In genomic region chr11:121649900-121650299, GRCm38 (mm10) we compare ENCODE assay signal across 9 mouse cellular contexts. TPM values are rescaled to one million over a fixed set of nuclear protein-coding genes. Genes with fewer than 3 reads are reported as not detected.
DNase-seq lines count a peak whose midpoint lies in the region; ATAC-seq lines count a peak whose summit lies in the region.
"Had no signal": no experiment of that assay in that cellular context is flagged by ENCODE, and none has a peak within 500 bp of the region (broad histone marks: within the 10 kb centered on the region; RNA-seq: fewer than 3 reads in every experiment).

No protein-coding gene starts in this region.

- H3K4me3 ChIP-seq in midbrain, embryonic 14.5 days (replicated peaks; ENCODE audit: low read depth, low read length): no peak overlapping the region
- H3K4me3 ChIP-seq in midbrain, embryonic 13.5 days (replicated peaks): no peak overlapping the region
- no peak overlapping the region for H3K4me3 ChIP-seq in heart, embryonic 10.5 days
- H3K4me3 ChIP-seq in forebrain, embryonic 12.5 days (replicated peaks): no peak overlapping the region
- H3K4me3 ChIP-seq: limb, embryonic 15.5 days had no signal

- H3K27ac ChIP-seq in midbrain, embryonic 14.5 days (replicated peaks; ENCODE audit: low read depth, low read length): no peak overlapping the region
- H3K27ac ChIP-seq in midbrain, embryonic 13.5 days: no peak overlapping the region
- no peak overlapping the region for H3K27ac ChIP-seq in heart, embryonic 10.5 days
- no peak overlapping the region for H3K27ac ChIP-seq in forebrain, embryonic 12.5 days
- H3K27ac ChIP-seq: limb, embryonic 15.5 days had no signal

- H3K27me3 ChIP-seq in midbrain, embryonic 14.5 days (ENCODE audit: control insufficient read depth, insufficient read depth, low read length): no peaks in the 10 kb centered on the region
- H3K27me3 ChIP-seq in midbrain, embryonic 13.5 days: no peaks in the 10 kb centered on the region
- H3K27me3 ChIP-seq in heart, embryonic 10.5 days (ENCODE audit: insufficient read depth, poor library complexity, severe bottlenecking): no peaks in the 10 kb centered on the region
- H3K27me3 ChIP-seq in forebrain, embryonic 12.5 days: no peaks in the 10 kb centered on the region
- H3K27me3 ChIP-seq: limb, embryonic 15.5 days had no signal

- no peak for ATAC-seq in midbrain, embryonic 14.5 days (ENCODE audit: low FRiP score, low TSS enrichment)
- no peak for ATAC-seq in midbrain, embryonic 13.5 days
- no peak for ATAC-seq in forebrain, embryonic 12.5 days (ENCODE audit: low FRiP score)

- H3K36me3 ChIP-seq in midbrain, embryonic 14.5 days (ENCODE audit: control insufficient read depth, insufficient read depth, low read length): peaks cover 7% of the 10 kb centered on the region; the same call in 1 of the 2 replicates
- peaks cover 4% of the 10 kb centered on the region; the same call in 1 of the 2 replicates for H3K36me3 ChIP-seq in midbrain, embryonic 13.5 days
- H3K36me3 ChIP-seq in heart, embryonic 10.5 days: peaks cover 12% of the 10 kb centered on the region; the same call in 1 of the 2 replicates
- no peaks in the 10 kb centered on the region; the same call in 1 of the 2 replicates for H3K36me3 ChIP-seq in forebrain, embryonic 12.5 days (replicated peaks)

- no peak overlapping the region for H3K4me2 ChIP-seq in midbrain, embryonic 14.5 days (ENCODE audit: low read length)
- no peak overlapping the region for H3K4me2 ChIP-seq in midbrain, embryonic 13.5 days (replicated peaks)
- no peak overlapping the region for H3K4me2 ChIP-seq in forebrain, embryonic 12.5 days
- H3K4me2 ChIP-seq: limb, embryonic 15.5 days had no signal

- 80% methylated on average over 10 of the region's 10 CpGs for WGBS in midbrain, embryonic 14.5 days
- WGBS in midbrain, embryonic 13.5 days: 83% methylated on average over 10 of the region's 10 CpGs
- whole genome bisulfite sequencing in heart, embryonic 10.5 days: 66% methylated on average over 10 of the region's 10 CpGs
- 84% methylated on average over 10 of the region's 10 CpGs for WGBS in forebrain, embryonic 12.5 days

- H3K4me1 ChIP-seq in midbrain, embryonic 14.5 days (ENCODE audit: control insufficient read depth, insufficient read depth, low read length): no peaks in the 10 kb centered on the region
- no peaks in the 10 kb centered on the region for H3K4me1 ChIP-seq in midbrain, embryonic 13.5 days (replicated peaks)
- 0 out of 2 replicates have a peak, but pooled peaks cover 8% of the 10 kb centered on the region for H3K4me1 ChIP-seq in heart, embryonic 10.5 days
- H3K4me1 ChIP-seq in forebrain, embryonic 12.5 days: no peaks in the 10 kb centered on the region
- H3K4me1 ChIP-seq: limb, embryonic 15.5 days had no signal

- H3K9me3 ChIP-seq in midbrain, embryonic 14.5 days (ENCODE audit: control insufficient read depth, low read length): no peaks in the 10 kb centered on the region
- H3K9me3 ChIP-seq in midbrain, embryonic 13.5 days: no peaks in the 10 kb centered on the region
- no peaks in the 10 kb centered on the region for H3K9me3 ChIP-seq in heart, embryonic 10.5 days
- H3K9me3 ChIP-seq in forebrain, embryonic 12.5 days: no peaks in the 10 kb centered on the region
- H3K9me3 ChIP-seq: limb, embryonic 15.5 days had no signal

- peak; percentile 41 to 74 for DNase-seq in adrenal gland, adult (ENCODE audit: inconsistent age in 2 of 2, low spot score in 1 of 2)
- DNase-seq in adrenal gland, postnatal 4 days (ENCODE audit: low spot score in 2 of 2): no peak
- DNase-seq in midbrain, embryonic 14.5 days: peak; percentile 22
- DNase-seq in heart, embryonic 10.5 days (ENCODE audit: low spot score): peak; percentile 69
- peak; percentile 53 for DNase-seq in lung, postnatal 10 days
- no peak for DNase-seq in spleen, adult 18-20 months

- no peak overlapping the region for H3K9ac ChIP-seq in midbrain, embryonic 14.5 days (replicated peaks; ENCODE audit: low read length)
- H3K9ac ChIP-seq in midbrain, embryonic 13.5 days (replicated peaks): no peak overlapping the region
- H3K9ac ChIP-seq in forebrain, embryonic 12.5 days: no peak overlapping the region
- H3K9ac ChIP-seq: limb, embryonic 15.5 days had no signal

RNA-seq across cellular contexts. Expression of gene B3gntl1, which starts 23.1 kb away (rescaled TPM):
- 10 to 100 TPM; 11.9 to 14.5 TPM for total RNA-seq in adrenal gland, postnatal 4 days (2021)
- polyA plus RNA-seq in midbrain, embryonic 14.5 days (2014; fragmentation: Nextera tagmentation; extraction: Ambion mirVana): 4.8 and 6.5 TPM in 2 replicates
- polyA plus RNA-seq in midbrain, embryonic 13.5 days (2015; fragmentation: Nextera tagmentation; extraction: Ambion mirVana): 6.2 and 7.0 TPM in 2 replicates
- polyA plus RNA-seq in heart, embryonic 10.5 days (2016; fragmentation: Nextera tagmentation; extraction: Ambion mirVana): 7.4 and 9.7 TPM in 2 replicates
- polyA plus RNA-seq in forebrain, embryonic 12.5 days (2016; fragmentation: Nextera tagmentation; extraction: Ambion mirVana): 6.9 and 7.9 TPM in 2 replicates

RNA-seq across cellular contexts. Expression of gene Metrnl, which starts 51.4 kb away (rescaled TPM):
- 10 to 100 TPM; 13.8 to 16.8 TPM for total RNA-seq in adrenal gland, postnatal 4 days (2021)
- polyA plus RNA-seq in midbrain, embryonic 14.5 days (2014; fragmentation: Nextera tagmentation; extraction: Ambion mirVana): 10.2 and 11.0 TPM in 2 replicates
- polyA plus RNA-seq in midbrain, embryonic 13.5 days (2015; fragmentation: Nextera tagmentation; extraction: Ambion mirVana): 4.9 and 9.8 TPM in 2 replicates
- polyA plus RNA-seq in heart, embryonic 10.5 days (2016; fragmentation: Nextera tagmentation; extraction: Ambion mirVana): 6.3 and 6.4 TPM in 2 replicates
- 2.1 and 3.2 TPM in 2 replicates for polyA plus RNA-seq in forebrain, embryonic 12.5 days (2016; fragmentation: Nextera tagmentation; extraction: Ambion mirVana)

Comparison
In these comparisons a context has a peak if more than half of its experiments do, and no peak if none do; other contexts are left out.
1. DNase-seq: peak in adrenal gland, adult (2 of 2), midbrain, embryonic 14.5 days (single experiment), heart, embryonic 10.5 days (single experiment) and lung, postnatal 10 days (single experiment); none in adrenal gland, postnatal 4 days (0 of 2) and spleen, adult 18-20 months (0 of 2).